Mouse (Mus musculus) C2C12 (cell line): ENCODE measurements around the gene Tns2. TPM values are rescaled to one million over a fixed set of nuclear protein-coding genes. Genes with fewer than 3 reads are reported as not detected.
A peak's percentile ranks its signal among the peaks of the same experiment; 100 is the strongest.

ENCODE experiments used
- H3K27me3 ChIP-seq: one replicate; pipeline ENCODE4 v1.6.1; 2011; ENCODE audit not compliant: control insufficient read depth, insufficient read depth, insufficient read length
- H3K36me3 ChIP-seq: one replicate; pipeline ENCODE4 v1.6.1; 2011; ENCODE audit not compliant: control insufficient read depth, insufficient read depth
- H3K4me3 ChIP-seq: one replicate; pipeline ENCODE4 v1.5.1; 2011; ENCODE audit warnings: mild to moderate bottlenecking, control low read depth; ENCODE audit not compliant: poor library complexity, insufficient read depth, severe bottlenecking
- H3K79me2 ChIP-seq: one replicate; pipeline ENCODE4 v1.6.1; 2011; ENCODE audit not compliant: control insufficient read depth, insufficient read depth
- H3K79me3 ChIP-seq: one replicate; pipeline ENCODE4 v1.6.1; 2011; ENCODE audit warnings: low read depth, control low read depth
- H3ac ChIP-seq: one replicate; pipeline ENCODE3; 2011; ENCODE audit warnings: low read depth; ENCODE audit not compliant: control insufficient read depth, insufficient read length
- CEBPB ChIP-seq: IDR thresholded peaks from one replicate; pipeline ENCODE4 v1.6.1; 2011; ENCODE audit warnings: low read depth, mild to moderate bottlenecking, control low read depth, moderate library complexity
- CTCF ChIP-seq: IDR thresholded peaks from one replicate; pipeline ENCODE4 v1.5.1; 2011; ENCODE audit not compliant: control insufficient read depth, insufficient read depth, insufficient read length
- FOSL1 ChIP-seq: IDR thresholded peaks from one replicate; pipeline ENCODE4 v1.8.0; 2011; ENCODE audit warnings: mild to moderate bottlenecking, low read length; ENCODE audit not compliant: poor library complexity, insufficient read depth, severe bottlenecking
- MAX ChIP-seq: IDR thresholded peaks from one replicate; pipeline ENCODE4 v1.6.1; 2011; ENCODE audit warnings: mild to moderate bottlenecking, control low read depth
- MYOD1 ChIP-seq: IDR thresholded peaks from one replicate; pipeline ENCODE4 v1.6.1; 2011; ENCODE audit warnings: low read depth; ENCODE audit not compliant: control insufficient read depth, insufficient read length
- MYOG ChIP-seq: IDR thresholded peaks from one replicate; pipeline ENCODE4 v1.6.1; 2011; ENCODE audit not compliant: control insufficient read depth, insufficient read length; ENCODE audit errors: extremely low read depth
- USF1 ChIP-seq: IDR thresholded peaks from one replicate; pipeline ENCODE4 v1.6.1; 2011; ENCODE audit warnings: low read depth, mild to moderate bottlenecking, control low read depth, moderate library complexity
- polyA plus RNA-seq: library from polyadenylated mRNA; unstranded; fragments of >200 nt; fragmentation: generic; extraction: Trizol; gene quantifications from one replicate; pipeline ENCODE4 v1.2.1, GENCODE M21; 2012; ENCODE audit warnings: missing spikeins

The Tns2 gene
- polyA plus RNA-seq, 1 experiment = 67.8 TPM

- H3K79me2 ChIP-seq = no peaks in the 10 kb centered on the region
- no peak for TF ChIP-seq MYOG
- TF ChIP-seq CEBPB = no peak
- H3K4me3 ChIP-seq = no peak overlapping the region
- H3K79me3 ChIP-seq = no peaks in the 10 kb centered on the region
- peaks cover 72% of the 10 kb centered on the region for H3K36me3 ChIP-seq
- H3ac ChIP-seq = no peak overlapping the region
- H3K27me3 ChIP-seq = no peaks in the 10 kb centered on the region
Observed at GRCm38 (mm10) chr15:102119831-102120170, 19.6 kb downstream of the Tns2 start.

- Histone ChIP-seq H3ac (no peak overlapping the region), H3K36me3 (peaks cover 71% of the 10 kb centered on the region)
- TF ChIP-seq USF1 (no peak), FOSL1 (no peak), CEBPB (no peak), MYOD1 (no peak), MAX (no peak)
Observed at GRCm38 (mm10) chr15:102120530-102120929, 20.3 kb downstream of the Tns2 start.

GRCm38 (mm10) chr15:102126303-102126702 lies 26.1 kb downstream of the Tns2 start:
- no peak for TF ChIP-seq MYOG
- TF ChIP-seq CEBPB = no peak
- TF ChIP-seq USF1 = no peak
- no peak for TF ChIP-seq CTCF
- TF ChIP-seq MAX = no peak
- TF ChIP-seq FOSL1 = no peak
- no peak for TF ChIP-seq MYOD1
- H3K36me3 ChIP-seq = peaks cover 71% of the 10 kb centered on the region
- no peaks in the 10 kb centered on the region for H3K79me3 ChIP-seq
- no peaks in the 10 kb centered on the region for H3K79me2 ChIP-seq
- H3ac ChIP-seq = no peak overlapping the region
- H3K4me3 ChIP-seq = no peak overlapping the region
- H3K27me3 ChIP-seq = no peaks in the 10 kb centered on the region

More at GRCm38 (mm10) chr15:102120530-102120929, 20.3 kb downstream of the Tns2 start:
- H3K4me3 ChIP-seq = no peak overlapping the region
- H3K27me3 ChIP-seq = no peaks in the 10 kb centered on the region
- H3K79me2 ChIP-seq = no peaks in the 10 kb centered on the region
- H3K79me3 ChIP-seq = no peaks in the 10 kb centered on the region

- Histone ChIP-seq H3K27me3 (no peaks in the 10 kb centered on the region), H3K79me3 (peaks cover 18% of the 10 kb centered on the region), H3K36me3 (peaks cover 50% of the 10 kb centered on the region), H3ac (no peak overlapping the region), H3K79me2 (peaks cover 41% of the 10 kb centered on the region), H3K4me3 (no peak overlapping the region)
- TF ChIP-seq CTCF (no peak), MYOG (no peak), MAX (no peak), USF1 (no peak), FOSL1 (no peak), MYOD1 (no peak), CEBPB (no peak)
Observed at GRCm38 (mm10) chr15:102133314-102133713, 33.1 kb downstream of the Tns2 start.

GRCm38 (mm10) chr15:102134709-102135108 lies 34.5 kb downstream of the Tns2 start:
- Histone ChIP-seq H3K79me2 (peaks cover 41% of the 10 kb centered on the region), H3K79me3 (peaks cover 18% of the 10 kb centered on the region), H3ac (no peak overlapping the region), H3K27me3 (no peaks in the 10 kb centered on the region), H3K4me3 (no peak overlapping the region), H3K36me3 (peaks cover 36% of the 10 kb centered on the region)
- no peak for TF ChIP-seq CEBPB
- no peak for TF ChIP-seq FOSL1
- TF ChIP-seq MAX = no peak
- no peak for TF ChIP-seq CTCF
- TF ChIP-seq USF1 = no peak
- no peak for TF ChIP-seq MYOD1
- no peak for TF ChIP-seq MYOG

- Histone ChIP-seq H3K4me3 (peak overlapping the region; percentile 97), H3K79me3 (peaks cover 18% of the 10 kb centered on the region), H3ac (peak overlapping the region; percentile 90), H3K79me2 (peaks cover 41% of the 10 kb centered on the region), H3K27me3 (no peaks in the 10 kb centered on the region), H3K36me3 (peaks cover 27% of the 10 kb centered on the region)
- TF ChIP-seq MAX (peak; percentile 8), CEBPB (no peak)
Observed at GRCm38 (mm10) chr15:102135522-102136128, 35.4 kb downstream of the Tns2 start.
